Mouse (Mus musculus): ENCODE results near the gene Spire2.
A peak's percentile ranks its signal among the peaks of the same experiment; 100 is the strongest.

Gene Spire2

GRCm38 (mm10) chr8:123333864-123334263 is 1.4 kb downstream of the Spire2 start:
- DNase-seq (ENCODE audit: low spot score in 2 of 2) = peak in 1 of 2 experiments; percentile 33

- DNase-seq (ENCODE audit: low spot score in 2 of 2) = no peak
Observed at GRCm38 (mm10) chr8:123334467-123334866, 2.0 kb downstream of the Spire2 start.

GRCm38 (mm10) chr8:123337475-123337874 is 5.0 kb downstream of the Spire2 start:
- DNase-seq (ENCODE audit: low spot score in 2 of 2) = no peak

- DNase-seq (ENCODE audit: low spot score in 2 of 2) = no peak
Observed at GRCm38 (mm10) chr8:123340071-123340470, 7.6 kb downstream of the Spire2 start.

GRCm38 (mm10) chr8:123341040-123342015 is 8.8 kb downstream of the Spire2 start:
- DNase-seq (ENCODE audit: low spot score in 2 of 2) = no peak

GRCm38 (mm10) chr8:123342253-123342652 is 9.7 kb downstream of the Spire2 start:
- no peak for DNase-seq (ENCODE audit: low spot score in 2 of 2)

- DNase-seq (ENCODE audit: low spot score in 2 of 2) = no peak
Observed at GRCm38 (mm10) chr8:123342911-123343310, 10.4 kb downstream of the Spire2 start.

GRCm38 (mm10) chr8:123343422-123343821 is 10.9 kb downstream of the Spire2 start:
- no peak for DNase-seq (ENCODE audit: low spot score in 2 of 2)

- no peak for DNase-seq (ENCODE audit: low spot score in 2 of 2)
Observed at GRCm38 (mm10) chr8:123345135-123345534, 12.6 kb downstream of the Spire2 start.

GRCm38 (mm10) chr8:123345856-123346255 is 13.3 kb downstream of the Spire2 start:
- no peak for DNase-seq (ENCODE audit: low spot score in 2 of 2)

GRCm38 (mm10) chr8:123347293-123347692 is 14.8 kb downstream of the Spire2 start:
- DNase-seq (ENCODE audit: low spot score in 2 of 2) = no peak

GRCm38 (mm10) chr8:123348237-123348843 is 15.8 kb downstream of the Spire2 start:
- peak in 1 of 2 experiments; percentile 40 for DNase-seq (ENCODE audit: low spot score in 2 of 2)

GRCm38 (mm10) chr8:123349073-123349472 is 16.6 kb downstream of the Spire2 start:
- no peak for DNase-seq (ENCODE audit: low spot score in 2 of 2)

- DNase-seq (ENCODE audit: low spot score in 2 of 2) = no peak
Observed at GRCm38 (mm10) chr8:123352118-123352517, 19.6 kb downstream of the Spire2 start.

GRCm38 (mm10) chr8:123352786-123353185 is 20.3 kb downstream of the Spire2 start:
- DNase-seq (ENCODE audit: low spot score in 2 of 2) = peak in 1 of 2 experiments; percentile 61

- DNase-seq (ENCODE audit: low spot score in 2 of 2) = no peak
Observed at GRCm38 (mm10) chr8:123353216-123353615, 20.7 kb downstream of the Spire2 start.

GRCm38 (mm10) chr8:123361082-123361739 is 28.7 kb downstream of the Spire2 start:
- peak; percentile 40 to 77 for DNase-seq (ENCODE audit: low spot score in 2 of 2)

- DNase-seq (ENCODE audit: low spot score in 2 of 2) = peak; percentile 95 to 97
Observed at GRCm38 (mm10) chr8:123373403-123374238, 41.1 kb downstream of the Spire2 start, which contains the start of gene Tcf25. Tcf25 (plus strand) TSS chr8:123373753.

- DNase-seq (ENCODE audit: low spot score in 2 of 2) = peak; percentile 87 to 92
Observed at GRCm38 (mm10) chr8:123374239-123374578, 41.7 kb downstream of the Spire2 start.

GRCm38 (mm10) chr8:123375701-123376100 is 43.2 kb downstream of the Spire2 start:
- no peak for DNase-seq (ENCODE audit: low spot score in 2 of 2)

- DNase-seq (ENCODE audit: low spot score in 2 of 2) = no peak
Observed at GRCm38 (mm10) chr8:123376106-123376505, 43.6 kb downstream of the Spire2 start.

All from frontal cortex, postnatal 10 days (tissue).